Mouse (Mus musculus) gastrocnemius, adult 2 months (tissue): ENCODE measurements around the gene Pex5l. TPM values are rescaled to one million over a fixed set of nuclear protein-coding genes. Genes with fewer than 3 reads are reported as not detected.

Experiments used
- DNase-seq: peaks from one replicate; pipeline ENCODE4 v3.0.0; 2022
- H3K27ac ChIP-seq: fragments of 200-600 bp; 2 replicates; pipeline ENCODE4 v1.8.1; 2022; ENCODE audit warnings: mild to moderate bottlenecking
- H3K4me3 ChIP-seq: fragments of 200-600 bp; 2 replicates; pipeline ENCODE4 v1.8.1; 2022; ENCODE audit warnings: mild to moderate bottlenecking, moderate library complexity
- CTCF ChIP-seq: fragments of 200-600 bp; IDR thresholded peaks from 2 replicates; pipeline ENCODE4 v1.8.1; 2022; ENCODE audit warnings: antibody characterized with exemption, mild to moderate bottlenecking, moderate library complexity
- intact Hi-C: fragments of 180-260 bp; cut with DNase I; formaldehyde crosslinking; loops from one replicate; pipeline ENCODE4 v1.15.1; 2025
- long read RNA-seq, 2 experiments: library from polyadenylated mRNA; stranded (forward); transcript quantifications; one replicate each; pipeline ENCODE4 v2.0.0; 2021
- total RNA-seq, 2 experiments: library from RNA; stranded (reverse); gene quantifications; 2 replicates each; pipeline ENCODE4 v1.2.3; 2021

The Pex5l gene
- under 1 TPM; 0.39 to 0.66 TPM for total RNA-seq
- long read RNA-seq, experiment 1, partial matches to known transcripts = 0 of 1 reads
- long read RNA-seq, experiment 1, other reads (novel, unspliced or antisense) = 1 of 1 reads
- long read RNA-seq, experiment 2 = 0 reads

DNA sequence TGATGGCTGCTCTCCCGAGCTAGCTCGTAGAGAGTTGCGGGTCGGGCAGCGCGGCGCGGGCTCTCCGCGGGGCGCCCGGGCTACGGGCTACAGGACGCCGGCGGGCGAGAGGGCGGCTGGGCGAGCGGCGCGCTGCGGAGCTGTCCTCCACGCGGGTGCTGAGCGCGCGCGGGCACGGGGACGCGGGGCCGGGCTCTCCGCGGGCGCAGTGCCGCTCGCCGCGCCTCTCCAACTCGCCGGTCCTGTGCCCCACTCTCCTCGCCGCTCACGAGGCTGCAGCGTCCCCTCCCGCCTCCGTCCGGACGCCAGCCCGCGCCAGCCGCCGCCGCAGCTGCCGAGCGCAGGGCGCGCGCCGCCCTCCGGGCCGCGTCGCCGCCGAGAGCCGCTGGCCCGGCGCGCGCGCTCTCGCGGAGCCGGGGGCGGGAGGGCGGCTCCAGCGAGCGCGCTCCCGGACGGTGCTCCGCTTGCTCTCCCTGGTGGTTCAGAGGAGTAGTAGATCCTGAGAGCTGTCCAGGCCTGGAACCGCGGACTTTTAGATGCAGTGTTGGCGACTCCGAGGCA, at the start of gene Pex5l:
Gene Pex5l, minus strand, starts transcription at position 347 of the 561 bp plus-strand sequence.
- Histone ChIP-seq H3K27ac (no peak within 1 kb of the TSS), H3K4me3 (peak within 1 kb of the TSS; percentile 62)
- DNase-seq = peak; percentile 35
- TF ChIP-seq CTCF = no peak; the same call in 1 of the 2 replicates
- intact Hi-C loops = no loop called here

DNA sequence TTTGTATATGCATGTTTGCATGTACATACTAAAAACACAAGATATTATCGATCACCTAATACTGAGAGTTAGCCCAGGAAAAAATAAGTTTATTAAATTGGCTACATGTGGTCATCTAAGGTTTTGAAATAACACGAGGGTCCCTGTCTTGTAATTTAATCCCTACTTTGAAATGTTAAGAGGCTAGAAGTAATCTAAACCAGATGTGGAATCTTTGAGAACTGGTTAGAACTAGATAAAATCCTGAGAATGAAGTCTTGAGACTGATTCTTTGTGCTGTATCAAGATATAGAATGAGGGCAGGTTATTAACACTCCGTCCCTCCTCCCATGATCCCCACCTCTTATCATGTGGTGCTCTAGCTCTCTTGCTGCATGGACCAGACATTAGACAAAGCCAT, 22.1 kb upstream of the Pex5l start:
- DNase-seq = no peak
- intact Hi-C loops = no loop called here
- TF ChIP-seq CTCF = no peak
- Histone ChIP-seq H3K27ac (no peak overlapping the region), H3K4me3 (no peak overlapping the region)

DNA sequence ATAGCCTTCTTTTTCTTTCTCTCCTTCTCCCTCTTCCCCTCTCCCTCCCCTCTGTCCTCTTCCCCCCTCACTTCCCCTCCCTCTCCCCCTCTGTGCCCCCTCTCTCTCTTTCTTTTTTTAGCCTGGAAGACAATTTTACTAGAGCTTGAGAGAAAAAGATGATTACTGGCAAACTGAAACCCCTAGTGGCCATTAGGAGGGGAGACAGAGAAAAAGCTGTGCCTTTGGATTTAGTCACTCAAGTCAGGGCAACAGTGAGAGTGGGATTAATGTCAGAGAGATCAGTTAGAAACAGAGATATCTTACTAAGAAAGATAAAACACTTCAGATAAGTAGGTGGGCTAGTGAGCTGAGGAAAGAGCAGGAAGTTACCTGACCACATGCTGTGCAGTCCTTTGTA, 20.8 kb upstream of the Pex5l start:
- intact Hi-C loops = no loop called here
- DNase-seq = no peak
- Histone ChIP-seq H3K27ac (no peak overlapping the region), H3K4me3 (no peak overlapping the region)
- TF ChIP-seq CTCF = no peak

DNA sequence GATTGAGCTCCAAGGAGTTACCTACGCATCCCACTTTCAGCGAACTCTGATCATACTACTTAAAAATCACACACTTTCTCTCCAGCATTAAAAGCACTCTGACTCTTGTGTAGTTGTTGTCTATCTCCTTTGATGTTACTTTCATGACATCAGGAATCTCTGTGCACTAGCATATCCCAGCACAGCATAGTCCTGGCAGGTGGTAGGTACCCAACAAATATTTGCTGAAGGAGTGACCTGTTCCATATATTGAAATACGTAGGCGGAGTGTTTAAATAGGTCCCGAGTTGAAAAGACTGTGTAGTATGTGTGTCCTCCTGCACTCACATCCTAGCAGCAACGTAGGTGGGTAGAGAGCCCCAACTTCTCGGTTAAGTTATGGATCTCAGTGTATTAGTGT, 545 bp upstream of the Pex5l start:
- H3K27ac ChIP-seq = no peak overlapping the region
- intact Hi-C loops = no loop called here
- no peak overlapping the region for H3K4me3 ChIP-seq
- DNase-seq = no peak
- no peak for TF ChIP-seq CTCF

DNA sequence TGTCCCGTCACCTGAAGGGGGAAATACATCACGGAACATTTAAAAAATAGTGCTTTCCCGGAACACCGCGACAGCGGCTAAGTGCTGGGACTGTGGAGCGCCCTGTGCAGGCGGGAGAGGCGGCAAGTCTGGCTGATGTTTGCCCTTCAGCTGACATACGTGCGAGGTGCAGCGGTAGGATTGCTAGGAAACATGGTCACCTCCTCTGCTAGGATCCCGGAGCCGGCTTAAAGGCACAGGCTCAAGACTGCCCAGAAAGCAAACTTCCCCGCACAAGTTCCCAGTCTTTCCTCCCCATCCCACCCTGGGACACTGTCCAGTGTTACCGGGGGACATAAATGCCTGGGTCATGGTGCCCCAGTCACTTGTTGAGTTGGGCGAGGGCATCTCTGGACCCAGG, 649 bp downstream of the Pex5l start:
- no peak for DNase-seq
- H3K27ac ChIP-seq = no peak overlapping the region
- no peak for TF ChIP-seq CTCF
- intact Hi-C loops = no loop called here
- H3K4me3 ChIP-seq = peak overlapping the region; percentile 62

DNA sequence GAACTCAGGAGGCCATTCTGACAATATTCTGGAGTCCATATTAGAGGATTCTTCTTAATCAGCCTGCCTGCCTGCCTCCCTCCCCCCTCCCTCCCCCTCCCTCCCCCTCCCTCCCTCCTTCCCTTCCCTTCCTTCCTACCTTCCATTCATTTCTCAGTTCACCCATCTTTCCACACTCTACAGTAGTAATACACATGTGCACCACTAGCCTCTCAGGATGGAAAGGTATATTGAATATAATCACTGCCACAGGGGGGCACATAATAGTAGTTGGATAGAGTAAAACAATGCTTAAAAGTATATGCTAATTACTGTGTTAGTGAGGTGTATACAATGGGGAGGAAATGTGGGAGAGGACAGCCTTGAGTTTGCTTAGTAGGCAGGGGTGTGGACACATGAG, 13.1 kb downstream of the Pex5l start:
- intact Hi-C loops = no loop called here
- no peak overlapping the region for H3K4me3 ChIP-seq
- no peak overlapping the region for H3K27ac ChIP-seq
- TF ChIP-seq CTCF = no peak
- no peak for DNase-seq

DNA sequence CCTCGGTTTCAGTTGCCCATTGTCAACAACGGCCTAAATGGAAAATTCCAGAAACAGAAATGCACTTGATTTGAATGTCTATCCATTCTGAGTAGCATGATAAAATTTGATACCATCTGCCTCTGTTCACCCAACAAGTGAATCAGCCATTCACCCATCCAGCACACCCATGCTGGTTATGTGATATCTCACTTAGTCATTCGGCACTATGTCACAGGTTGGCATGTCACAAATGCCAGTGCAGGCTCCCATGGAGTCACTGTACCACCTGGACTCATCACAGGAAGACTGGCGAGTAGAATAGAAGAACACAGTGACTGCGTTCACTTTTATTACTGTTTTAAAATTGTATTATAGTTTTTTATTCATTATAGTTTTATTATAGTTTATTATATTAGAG, 18.3 kb downstream of the Pex5l start:
- no peak for TF ChIP-seq CTCF
- no peak overlapping the region for H3K27ac ChIP-seq
- intact Hi-C loops = no loop called here
- DNase-seq = no peak
- H3K4me3 ChIP-seq = no peak overlapping the region

DNA sequence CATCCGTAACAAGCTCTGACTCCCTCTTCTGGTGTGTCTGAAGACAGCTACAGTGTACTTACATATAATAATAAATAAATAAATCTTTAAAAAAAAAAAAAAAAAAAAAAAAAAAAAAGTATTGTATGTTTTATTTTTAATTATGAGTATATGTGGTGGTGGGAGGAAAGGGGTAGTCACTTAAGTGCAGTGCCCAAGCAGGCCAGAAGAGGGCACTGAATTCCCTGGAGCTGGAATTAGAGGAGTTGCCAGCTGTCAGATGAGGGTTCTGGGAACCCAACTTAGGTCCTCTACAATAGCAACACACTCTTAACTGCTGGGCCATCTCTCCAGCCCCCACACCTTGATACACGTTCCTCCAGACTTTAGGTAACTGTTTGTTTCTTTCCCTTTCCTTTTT, 37.3 kb downstream of the Pex5l start:
- DNase-seq = no peak
- TF ChIP-seq CTCF = no peak
- Histone ChIP-seq H3K27ac (no peak overlapping the region), H3K4me3 (no peak overlapping the region)
- intact Hi-C loops = no loop called here

DNA sequence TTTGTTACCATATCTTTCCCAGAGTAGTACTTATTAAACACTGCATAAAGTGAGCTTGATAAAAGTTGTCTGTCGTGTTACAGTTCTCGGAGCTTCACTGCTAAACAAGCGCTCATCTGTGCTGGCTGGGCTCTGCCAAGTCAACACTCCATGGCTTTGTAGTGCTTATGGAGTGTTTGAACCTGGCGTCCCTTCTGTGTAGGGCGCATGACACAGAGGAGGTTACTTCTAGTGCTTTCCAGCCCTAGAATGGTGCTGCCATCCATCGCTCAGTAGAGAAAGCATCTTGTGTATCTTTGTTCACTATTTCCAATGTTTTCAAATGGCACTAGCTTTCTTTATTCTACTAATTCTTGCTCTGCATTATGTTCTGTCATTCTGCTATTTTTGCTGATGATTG, 39.5 kb downstream of the Pex5l start:
- intact Hi-C loops = no loop called here
- no peak for DNase-seq
- no peak for TF ChIP-seq CTCF
- no peak overlapping the region for H3K27ac ChIP-seq
- no peak overlapping the region for H3K4me3 ChIP-seq

DNA sequence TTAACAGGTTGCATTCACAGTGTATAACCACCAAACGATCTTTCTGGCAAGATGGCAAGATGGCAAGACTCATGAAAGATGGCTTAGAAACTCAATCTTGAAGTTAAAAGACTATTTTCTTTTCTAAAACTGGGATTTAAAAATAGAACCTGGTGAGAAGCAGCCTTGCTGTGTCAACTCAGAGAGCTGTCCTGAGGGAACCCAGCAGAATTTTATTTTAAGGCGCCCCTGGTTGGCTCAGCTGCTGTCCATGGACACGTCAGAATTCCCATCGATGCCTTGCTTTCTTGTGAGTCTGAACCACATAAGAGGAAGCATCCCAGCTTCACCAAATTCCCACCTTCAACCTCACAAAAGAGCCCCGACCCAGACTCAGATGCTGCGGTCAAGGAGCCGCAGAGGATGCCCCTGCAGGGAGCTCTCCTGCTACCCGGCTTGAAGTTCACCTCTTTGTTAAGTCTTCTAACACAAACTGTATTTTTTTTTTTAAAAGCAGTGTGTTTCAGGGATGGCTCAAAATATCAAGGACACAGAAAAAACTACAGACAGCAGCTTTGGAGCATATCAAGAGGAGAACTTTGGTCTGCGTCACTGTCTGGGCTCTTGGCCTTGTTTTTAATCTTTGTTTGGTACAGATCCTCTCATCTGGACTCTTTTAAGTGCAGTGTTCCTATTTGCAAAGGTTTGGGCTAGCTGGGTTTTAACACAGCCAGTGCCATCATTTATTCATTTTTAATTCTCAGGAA, 44.3 kb downstream of the Pex5l start:
- intact Hi-C loops = no loop called here
- no peak for DNase-seq
- Histone ChIP-seq H3K4me3 (no peak overlapping the region), H3K27ac (no peak overlapping the region)
- no peak for TF ChIP-seq CTCF

DNA sequence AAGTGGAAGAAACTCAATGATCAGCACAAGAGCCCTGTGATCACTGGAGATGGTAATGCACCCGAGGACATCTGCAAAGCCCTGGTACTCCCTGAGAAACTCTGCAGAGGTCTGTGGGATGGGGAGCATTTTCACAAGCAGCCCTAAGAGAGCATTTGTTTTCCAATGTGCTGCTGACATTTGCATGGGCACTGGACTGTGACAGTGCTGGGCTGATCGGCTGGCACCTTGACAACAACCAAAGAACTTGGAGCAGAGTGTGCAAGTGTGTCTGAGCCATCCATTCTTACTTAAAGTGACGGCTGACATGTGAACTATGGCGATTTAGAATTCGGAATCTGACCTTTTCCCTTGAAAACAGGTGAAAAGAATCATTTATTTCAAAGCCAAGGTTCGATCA, 49.4 kb downstream of the Pex5l start:
- no peak overlapping the region for H3K27ac ChIP-seq
- no peak overlapping the region for H3K4me3 ChIP-seq
- intact Hi-C loops = no loop called here
- no peak for DNase-seq
- no peak for TF ChIP-seq CTCF

DNA sequence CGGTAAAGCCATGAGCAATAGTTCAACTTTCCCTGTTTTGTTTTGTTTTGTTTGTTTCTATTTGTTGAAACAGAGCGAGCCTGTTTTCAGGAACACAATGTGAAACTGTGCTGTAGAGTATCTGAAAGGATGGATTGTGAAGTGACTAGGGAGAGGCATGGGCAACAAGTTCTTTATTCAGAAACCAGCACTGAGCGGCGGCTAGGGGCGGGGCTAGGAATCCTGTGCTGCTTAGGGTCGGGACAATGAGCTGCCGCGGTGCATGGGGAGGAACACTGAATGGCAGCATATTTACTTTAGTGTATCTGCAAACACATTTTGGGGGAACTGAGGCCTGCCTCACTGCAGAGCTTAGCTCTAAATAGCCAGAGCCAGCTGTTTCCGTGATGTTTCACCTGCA, 53.0 kb downstream of the Pex5l start:
- intact Hi-C loops = no loop called here
- peak overlapping the region; percentile 5; the same call in 1 of the 2 replicates for H3K27ac ChIP-seq
- DNase-seq = no peak
- no peak for TF ChIP-seq CTCF
- no peak overlapping the region for H3K4me3 ChIP-seq

DNA sequence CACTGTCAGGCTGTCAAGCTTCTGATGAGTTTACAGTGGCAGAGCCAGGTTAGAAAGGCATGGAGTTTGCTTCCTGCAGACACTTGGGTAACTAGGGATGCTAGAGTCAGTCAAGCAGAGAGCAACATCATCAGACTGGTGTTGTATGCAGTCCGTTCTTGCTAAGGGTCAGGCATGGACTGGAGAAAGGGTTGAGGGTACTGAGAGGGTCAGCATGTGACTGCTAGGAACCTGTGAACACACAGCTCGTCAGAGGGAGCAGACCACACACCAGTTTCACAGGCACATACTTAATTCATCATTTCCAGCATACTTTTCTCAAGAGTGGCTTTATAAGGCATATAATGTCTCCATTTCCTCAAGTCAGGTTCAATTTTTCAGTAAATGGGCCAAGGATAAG, 53.6 kb downstream of the Pex5l start:
- peak overlapping the region; percentile 9; the same call in 1 of the 2 replicates for H3K27ac ChIP-seq
- H3K4me3 ChIP-seq = no peak overlapping the region
- intact Hi-C loops = no loop called here
- DNase-seq = no peak
- no peak for TF ChIP-seq CTCF

DNA sequence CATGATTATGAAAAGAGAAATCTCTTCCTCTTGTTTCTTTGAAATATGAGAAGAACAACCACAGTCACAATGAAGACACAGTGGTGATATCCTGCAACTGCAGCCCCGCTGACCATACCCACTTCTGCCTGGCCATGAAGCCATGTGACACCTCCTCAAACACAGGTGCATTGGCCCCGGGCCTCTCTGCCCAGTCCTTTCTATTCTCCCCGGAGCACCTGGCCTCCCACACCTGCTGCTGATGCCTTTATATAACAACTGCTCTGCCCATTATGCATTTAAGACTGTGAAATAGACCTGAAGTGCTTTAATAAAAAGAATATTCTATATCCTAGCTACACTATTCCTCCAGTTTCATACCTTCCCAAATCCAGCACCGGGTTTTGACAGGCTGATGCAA, 54.8 kb downstream of the Pex5l start:
- H3K4me3 ChIP-seq = no peak overlapping the region
- no peak for TF ChIP-seq CTCF
- H3K27ac ChIP-seq = no peak overlapping the region
- DNase-seq = no peak
- intact Hi-C loops = no loop called here
